Mouse (Mus musculus) heart, postnatal 0 days (tissue): Measurements from ENCODE around the gene Mylk.

ENCODE experiments used
- CTCF ChIP-seq: IDR thresholded peaks from 2 replicates; pipeline ENCODE4 v1.5.1; 2016; ENCODE audit warnings: antibody characterized with exemption, control low read depth, low read depth
- EP300 ChIP-seq: IDR thresholded peaks from 2 replicates; pipeline ENCODE4 v1.6.1; 2016; ENCODE audit warnings: antibody characterized with exemption, low read depth

- no peak for TF ChIP-seq CTCF
- TF ChIP-seq EP300: no peak
These were observed 27.5 kb downstream of the Mylk start for GRCm38 (mm10) chr16:34772445-34773032.
